Mouse (Mus musculus): ENCODE measurements around the gene Npm1. TPM values are rescaled to one million over a fixed set of nuclear protein-coding genes. Genes with fewer than 3 reads are reported as not detected.

Npm1 gene
- 1,263 and 1,282 TPM in 2 replicates for polyA plus RNA-seq (2014; fragmentation: Nextera tagmentation; extraction: Ambion mirVana)

GRCm38 (mm10) chr11:33162998-33163506 lies at the start of gene Npm1:
Gene Npm1 (minus strand): TSS chr11:33163206.
- Histone ChIP-seq H3K4me2 (ENCODE audit: low read length) (peak within 1 kb of the TSS; percentile 66), H3K27ac (ENCODE audit: low read depth) (peak within 1 kb of the TSS; percentile 95), H3K4me1 (replicated peaks; ENCODE audit: control insufficient read depth, insufficient read depth, low read length) (peaks cover 16% of the 10 kb centered on the region), H3K9ac (ENCODE audit: low read length) (peak within 1 kb of the TSS; percentile 99), H3K4me3 (ENCODE audit: low read depth, low read length) (peak within 1 kb of the TSS; percentile 78), H3K9me3 (ENCODE audit: control insufficient read depth, low read length) (no peaks in the 10 kb centered on the region), H3K36me3 (ENCODE audit: control insufficient read depth, insufficient read depth, low read length) (peaks cover 35% of the 10 kb centered on the region), H3K27me3 (replicated peaks; ENCODE audit: control insufficient read depth, insufficient read depth, low read length) (no peaks in the 10 kb centered on the region)
- peak; percentile 95 for ATAC-seq (replicated peaks; ENCODE audit: low FRiP score, low TSS enrichment, low read depth)
- WGBS = 4% methylated on average over 49 of the region's 49 CpGs
- DNase-seq (ENCODE audit: low spot score) = peak; percentile 99

GRCm38 (mm10) chr11:33207411-33207810 lies 44.4 kb upstream of the Npm1 start:
- Histone ChIP-seq H3K4me1 (replicated peaks; ENCODE audit: control insufficient read depth, insufficient read depth, low read length) (peaks cover 4% of the 10 kb centered on the region; the same call in 1 of the 2 replicates), H3K4me3 (ENCODE audit: low read depth, low read length) (no peak overlapping the region), H3K27me3 (replicated peaks; ENCODE audit: control insufficient read depth, insufficient read depth, low read length) (peaks cover 61% of the 10 kb centered on the region), H3K27ac (ENCODE audit: low read depth) (no peak overlapping the region), H3K4me2 (ENCODE audit: low read length) (no peak overlapping the region), H3K9me3 (ENCODE audit: control insufficient read depth, low read length) (no peaks in the 10 kb centered on the region), H3K36me3 (ENCODE audit: control insufficient read depth, insufficient read depth, low read length) (no peaks in the 10 kb centered on the region), H3K9ac (ENCODE audit: low read length) (no peak overlapping the region)
- WGBS = 87% methylated on average over 2 of the region's 2 CpGs
- no peak for ATAC-seq (replicated peaks; ENCODE audit: low FRiP score, low TSS enrichment, low read depth)
- no peak for DNase-seq (ENCODE audit: low spot score)

GRCm38 (mm10) chr11:33204966-33205365 lies 42.0 kb upstream of the Npm1 start:
- ATAC-seq (replicated peaks; ENCODE audit: low FRiP score, low TSS enrichment, low read depth) (no peak), DNase-seq (ENCODE audit: low spot score) (peak; percentile 72)
- WGBS = 10% methylated on average over 3 of the region's 3 CpGs
- Histone ChIP-seq H3K4me3 (ENCODE audit: low read depth, low read length) (no peak overlapping the region), H3K4me1 (replicated peaks; ENCODE audit: control insufficient read depth, insufficient read depth, low read length) (peaks cover 15% of the 10 kb centered on the region; the same call in 1 of the 2 replicates), H3K27ac (ENCODE audit: low read depth) (no peak overlapping the region), H3K9me3 (ENCODE audit: control insufficient read depth, low read length) (no peaks in the 10 kb centered on the region), H3K4me2 (ENCODE audit: low read length) (no peak overlapping the region), H3K9ac (ENCODE audit: low read length) (no peak overlapping the region), H3K36me3 (ENCODE audit: control insufficient read depth, insufficient read depth, low read length) (no peaks in the 10 kb centered on the region), H3K27me3 (replicated peaks; ENCODE audit: control insufficient read depth, insufficient read depth, low read length) (peaks cover 85% of the 10 kb centered on the region)

GRCm38 (mm10) chr11:33204329-33204705 lies 41.3 kb upstream of the Npm1 start:
- no peak overlapping the region for H3K27ac ChIP-seq (ENCODE audit: low read depth)
- DNase-seq (ENCODE audit: low spot score) (peak; percentile 77), ATAC-seq (replicated peaks; ENCODE audit: low FRiP score, low TSS enrichment, low read depth) (no peak)
- H3K4me2 ChIP-seq (ENCODE audit: low read length) = no peak overlapping the region
- 1% methylated on average over 18 of the region's 18 CpGs for WGBS
- no peaks in the 10 kb centered on the region for H3K9me3 ChIP-seq (ENCODE audit: control insufficient read depth, low read length)
- H3K4me1 ChIP-seq (replicated peaks; ENCODE audit: control insufficient read depth, insufficient read depth, low read length) = peaks cover 15% of the 10 kb centered on the region; the same call in 1 of the 2 replicates
- H3K4me3 ChIP-seq (ENCODE audit: low read depth, low read length) = 0 out of 2 replicates have a peak overlapping the region, but pooled peaks have one; percentile 22
- no peak overlapping the region for H3K9ac ChIP-seq (ENCODE audit: low read length)
- no peaks in the 10 kb centered on the region for H3K36me3 ChIP-seq (ENCODE audit: control insufficient read depth, insufficient read depth, low read length)
- peaks cover 89% of the 10 kb centered on the region for H3K27me3 ChIP-seq (replicated peaks; ENCODE audit: control insufficient read depth, insufficient read depth, low read length)

- peaks cover 15% of the 10 kb centered on the region; the same call in 1 of the 2 replicates for H3K4me1 ChIP-seq (replicated peaks; ENCODE audit: control insufficient read depth, insufficient read depth, low read length)
- peaks cover 95% of the 10 kb centered on the region for H3K27me3 ChIP-seq (replicated peaks; ENCODE audit: control insufficient read depth, insufficient read depth, low read length)
- no peak within 1 kb of the TSS for H3K27ac ChIP-seq (ENCODE audit: low read depth)
- no peak within 1 kb of the TSS for H3K9ac ChIP-seq (ENCODE audit: low read length)
- no peaks in the 10 kb centered on the region for H3K36me3 ChIP-seq (ENCODE audit: control insufficient read depth, insufficient read depth, low read length)
- peak; percentile 85 for DNase-seq (ENCODE audit: low spot score)
- no peaks in the 10 kb centered on the region for H3K9me3 ChIP-seq (ENCODE audit: control insufficient read depth, low read length)
- H3K4me3 ChIP-seq (ENCODE audit: low read depth, low read length) = peak within 1 kb of the TSS; percentile 22
- 1% methylated on average over 75 of the region's 81 CpGs for WGBS
- peak; percentile 24; the same call in 1 of the 2 replicates for ATAC-seq (replicated peaks; ENCODE audit: low FRiP score, low TSS enrichment, low read depth)
- H3K4me2 ChIP-seq (ENCODE audit: low read length) = peak within 1 kb of the TSS; percentile 39
Observed at GRCm38 (mm10) chr11:33203383-33204328, 40.6 kb upstream of the Npm1 start, which contains the start of gene Tlx3. Gene Tlx3 (minus strand): TSS chr11:33203589.

- Histone ChIP-seq H3K4me3 (ENCODE audit: low read depth, low read length) (peak overlapping the region; percentile 22), H3K9me3 (ENCODE audit: control insufficient read depth, low read length) (no peaks in the 10 kb centered on the region), H3K4me2 (ENCODE audit: low read length) (peak overlapping the region; percentile 39), H3K27ac (ENCODE audit: low read depth) (no peak overlapping the region), H3K4me1 (replicated peaks; ENCODE audit: control insufficient read depth, insufficient read depth, low read length) (peaks cover 15% of the 10 kb centered on the region; the same call in 1 of the 2 replicates), H3K36me3 (ENCODE audit: control insufficient read depth, insufficient read depth, low read length) (no peaks in the 10 kb centered on the region), H3K9ac (ENCODE audit: low read length) (no peak overlapping the region), H3K27me3 (replicated peaks; ENCODE audit: control insufficient read depth, insufficient read depth, low read length) (peaks cover 99% of the 10 kb centered on the region)
- DNase-seq (ENCODE audit: low spot score) = peak; percentile 72
- ATAC-seq (replicated peaks; ENCODE audit: low FRiP score, low TSS enrichment, low read depth) = no peak
- WGBS = 2% methylated on average over 43 of the region's 47 CpGs
Observed at GRCm38 (mm10) chr11:33202972-33203371, 40.0 kb upstream of the Npm1 start.

- H3K4me2 ChIP-seq (ENCODE audit: low read length) = no peak overlapping the region
- H3K9me3 ChIP-seq (ENCODE audit: control insufficient read depth, low read length) = no peaks in the 10 kb centered on the region
- H3K27me3 ChIP-seq (replicated peaks; ENCODE audit: control insufficient read depth, insufficient read depth, low read length) = peaks cover 100% of the 10 kb centered on the region
- WGBS = 1% methylated on average over 37 of the region's 37 CpGs
- no peak overlapping the region for H3K9ac ChIP-seq (ENCODE audit: low read length)
- no peak for ATAC-seq (replicated peaks; ENCODE audit: low FRiP score, low TSS enrichment, low read depth)
- no peak for DNase-seq (ENCODE audit: low spot score)
- H3K4me1 ChIP-seq (replicated peaks; ENCODE audit: control insufficient read depth, insufficient read depth, low read length) = peaks cover 15% of the 10 kb centered on the region; the same call in 1 of the 2 replicates
- H3K27ac ChIP-seq (ENCODE audit: low read depth) = no peak overlapping the region
- no peak overlapping the region for H3K4me3 ChIP-seq (ENCODE audit: low read depth, low read length)
- H3K36me3 ChIP-seq (ENCODE audit: control insufficient read depth, insufficient read depth, low read length) = no peaks in the 10 kb centered on the region
Observed at GRCm38 (mm10) chr11:33202296-33202695, 39.3 kb upstream of the Npm1 start.

GRCm38 (mm10) chr11:33201626-33202010 lies 38.6 kb upstream of the Npm1 start:
- Histone ChIP-seq H3K36me3 (ENCODE audit: control insufficient read depth, insufficient read depth, low read length) (no peaks in the 10 kb centered on the region), H3K27me3 (replicated peaks; ENCODE audit: control insufficient read depth, insufficient read depth, low read length) (peaks cover 100% of the 10 kb centered on the region), H3K27ac (ENCODE audit: low read depth) (no peak overlapping the region), H3K4me2 (ENCODE audit: low read length) (peak overlapping the region; percentile 48), H3K4me3 (ENCODE audit: low read depth, low read length) (peak overlapping the region; percentile 26; the same call in 1 of the 2 replicates), H3K4me1 (replicated peaks; ENCODE audit: control insufficient read depth, insufficient read depth, low read length) (peaks cover 15% of the 10 kb centered on the region; the same call in 1 of the 2 replicates), H3K9ac (ENCODE audit: low read length) (no peak overlapping the region), H3K9me3 (ENCODE audit: control insufficient read depth, low read length) (0 out of 2 replicates have a peak, but pooled peaks cover 3% of the 10 kb centered on the region)
- DNase-seq (ENCODE audit: low spot score) = no peak
- ATAC-seq (replicated peaks; ENCODE audit: low FRiP score, low TSS enrichment, low read depth) = 0 out of 2 replicates have a peak, but pooled peaks have one; percentile 4
- WGBS = 2% methylated on average over 19 of the region's 19 CpGs
